Mouse (Mus musculus): ENCODE results near the gene Smg8. TPM values are rescaled to one million over a fixed set of nuclear protein-coding genes. Genes with fewer than 3 reads are reported as not detected.

Gene Smg8
- total RNA-seq (2021): 10 to 100 TPM; 16.0 TPM

DNA sequence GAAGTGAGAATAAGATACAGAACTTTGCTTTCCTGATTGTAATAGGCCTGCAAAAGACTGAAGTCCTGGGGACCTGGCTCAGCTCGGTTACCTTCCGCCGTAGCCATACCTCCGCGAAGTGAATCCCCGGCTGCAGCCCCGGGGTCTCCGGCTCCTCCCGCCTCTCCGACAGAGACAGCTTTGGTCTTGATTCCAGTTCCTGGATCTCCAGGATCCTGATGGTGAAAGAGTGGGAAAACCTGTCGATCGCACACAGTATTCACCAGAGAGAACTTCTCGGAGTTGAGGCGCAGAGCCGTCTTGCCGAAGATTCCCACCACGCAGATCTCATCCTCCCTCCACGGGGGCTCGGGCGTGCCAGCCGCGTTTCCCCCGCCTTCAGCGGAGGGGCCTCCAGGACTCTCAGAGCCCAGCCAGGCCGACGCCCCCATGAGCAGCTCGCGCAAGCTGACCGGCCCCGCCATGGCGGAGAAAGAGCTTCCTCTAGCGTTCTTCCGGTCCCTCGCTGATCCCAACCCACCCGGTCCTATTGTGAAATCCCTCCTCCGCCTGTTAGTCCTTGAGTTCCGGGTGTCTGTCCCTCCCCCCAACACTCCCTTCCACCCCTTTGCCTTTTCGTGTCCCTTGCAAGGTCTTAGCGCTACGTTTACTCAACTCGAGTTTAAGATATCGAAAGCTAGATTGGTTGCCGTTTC, at the start of gene Smg8:
Smg8 (minus strand) TSS at position 485 of the 695 bp plus-strand sequence.
- peak; percentile 77 to 78 for DNase-seq (ENCODE audit: low spot score in 2 of 2)

GRCm38 (mm10) chr11:87136233-87136632, 49.7 kb upstream of the Smg8 start:
- intact Hi-C loops (cut with DNase I): no loop called here
- DNase-seq (ENCODE audit: low spot score in 2 of 2): no peak

More for the DNA sequence above, at the start of gene Smg8:
- intact Hi-C loops (cut with DNase I): no loop called here

DNA sequence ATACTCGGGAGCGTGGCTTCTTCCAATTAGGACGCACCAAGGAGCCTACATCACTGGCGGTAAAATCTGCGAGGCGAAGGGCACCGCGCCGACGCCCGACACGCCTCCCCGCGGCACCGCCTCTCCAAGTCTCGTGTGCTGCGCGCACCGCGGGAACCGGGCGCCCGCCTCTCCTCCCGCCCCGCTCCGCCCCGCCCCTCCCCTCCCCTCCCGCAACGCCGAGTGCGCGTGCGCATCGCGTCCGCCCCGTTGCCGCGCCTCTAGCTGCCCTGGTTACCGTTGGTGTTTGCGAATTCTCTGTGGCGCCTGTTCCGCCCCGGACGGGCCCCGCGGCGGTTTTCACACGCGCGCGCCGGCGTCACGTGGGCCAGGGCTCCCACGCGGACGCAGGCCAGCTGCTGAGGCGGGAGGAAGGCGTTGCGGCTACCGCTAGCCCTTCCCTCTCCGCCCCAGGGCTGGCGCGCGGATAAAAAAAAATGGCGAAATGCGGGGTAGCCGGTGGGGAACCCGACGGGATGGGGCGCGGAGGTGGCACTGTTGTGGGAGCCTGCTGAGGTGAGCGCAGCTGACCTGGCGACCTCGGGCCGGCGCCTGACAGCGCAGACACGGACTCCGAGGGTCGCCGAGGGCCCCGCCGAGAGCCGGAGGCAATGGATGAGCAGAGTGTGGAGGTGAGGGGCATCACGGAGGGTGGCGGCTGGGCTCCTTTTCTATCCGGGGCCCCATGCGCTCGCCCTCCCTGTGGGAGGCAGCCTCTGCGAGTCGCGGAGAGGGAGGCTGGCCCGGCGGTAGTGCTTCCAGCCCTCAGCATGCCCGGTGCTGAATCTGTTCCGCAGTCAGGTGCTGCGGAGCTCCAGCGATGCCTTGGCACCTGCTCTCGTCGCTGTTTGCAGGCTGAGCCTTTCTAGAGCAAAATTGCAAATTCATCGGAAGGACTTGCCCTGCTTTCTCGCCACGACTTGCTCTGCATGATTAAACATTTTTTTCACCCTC, 40.5 kb upstream of the Smg8 start, which contains the start of gene Trim37:
Trim37 (plus strand) TSS at position 254 of the 993 bp plus-strand sequence.
- peak; percentile 88 to 95 for DNase-seq (ENCODE audit: low spot score in 2 of 2)
- intact Hi-C loops (cut with DNase I): loop anchor here (1.0 kb wide), 1 partner anchor 18 kb away; the partner anchor contains the start of gene Ska2

GRCm38 (mm10) chr11:87126281-87126823, 39.8 kb upstream of the Smg8 start:
- DNase-seq (ENCODE audit: low spot score in 2 of 2): no peak
- intact Hi-C loops (cut with DNase I): loop anchor here (1.0 kb wide), 1 partner anchor 17 kb away; the partner anchor contains the start of gene Ska2

GRCm38 (mm10) chr11:87125562-87125961, 39.0 kb upstream of the Smg8 start:
- DNase-seq (ENCODE audit: low spot score in 2 of 2): no peak
- intact Hi-C loops (cut with DNase I): no loop called here

DNA sequence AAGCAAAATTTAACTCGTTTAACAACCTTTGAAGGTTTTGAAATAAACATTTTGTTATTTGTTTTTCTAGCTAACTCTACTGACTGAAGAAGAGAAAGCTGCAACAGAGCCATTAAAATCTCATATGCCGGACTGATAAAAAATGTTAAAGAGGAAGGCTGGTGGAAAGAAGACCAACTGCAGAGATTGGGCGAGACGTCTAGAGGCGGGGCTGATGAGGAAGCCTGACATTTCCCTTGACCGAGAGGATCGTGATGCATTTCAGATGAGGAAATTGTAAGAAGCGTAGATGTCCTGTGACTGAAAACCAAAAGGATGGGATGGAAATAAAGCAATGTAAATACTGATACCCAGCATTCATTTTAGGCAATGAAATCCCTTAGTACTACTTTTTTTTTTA, 35.3 kb upstream of the Smg8 start:
- intact Hi-C loops (cut with DNase I): no loop called here

GRCm38 (mm10) chr11:87110172-87110909, 23.8 kb upstream of the Smg8 start:
- intact Hi-C loops (cut with DNase I): no loop called here
- DNase-seq (ENCODE audit: low spot score in 2 of 2): no peak

More for the DNA sequence above, 35.3 kb upstream of the Smg8 start:
- no peak for DNase-seq (ENCODE audit: low spot score in 2 of 2)

DNA sequence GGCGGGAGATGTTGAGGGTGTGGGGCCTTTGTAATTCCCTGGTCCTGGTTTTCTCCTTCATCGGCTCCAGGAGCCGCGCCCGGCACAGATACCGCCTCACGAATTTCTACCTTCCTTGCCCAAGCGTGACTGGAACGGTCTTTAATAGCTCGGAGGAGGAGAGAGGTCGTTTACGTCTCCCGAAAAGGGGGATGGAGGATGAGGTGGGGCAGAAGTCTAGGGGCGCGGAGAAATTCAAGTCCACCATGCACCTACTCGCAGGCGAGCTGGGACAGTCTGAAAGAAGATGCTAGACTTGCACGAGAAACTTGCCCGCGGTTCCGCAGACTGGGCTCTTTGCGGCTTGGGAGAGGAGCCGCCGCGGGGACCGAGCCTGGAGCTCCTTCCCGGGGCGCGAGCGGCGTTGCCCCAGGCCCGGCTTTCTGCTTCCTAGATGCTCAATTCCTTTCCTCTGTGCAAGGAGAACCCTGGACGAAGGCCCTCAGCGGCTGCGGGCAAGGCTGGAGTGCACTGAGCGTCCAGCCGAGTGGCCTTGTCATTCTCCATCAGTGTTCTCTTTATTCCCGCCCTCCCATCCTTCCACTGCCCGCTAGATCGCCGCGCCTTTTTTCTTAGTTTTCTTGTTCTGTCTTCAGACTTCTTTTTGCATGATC, 23.1 kb upstream of the Smg8 start:
- intact Hi-C loops (cut with DNase I): loop anchor here (1.0 kb wide), 1 partner anchor 17 kb away; no protein-coding TSS in a partner anchor
- peak in 1 of 2 experiments; percentile 27 for DNase-seq (ENCODE audit: low spot score in 2 of 2)

DNA sequence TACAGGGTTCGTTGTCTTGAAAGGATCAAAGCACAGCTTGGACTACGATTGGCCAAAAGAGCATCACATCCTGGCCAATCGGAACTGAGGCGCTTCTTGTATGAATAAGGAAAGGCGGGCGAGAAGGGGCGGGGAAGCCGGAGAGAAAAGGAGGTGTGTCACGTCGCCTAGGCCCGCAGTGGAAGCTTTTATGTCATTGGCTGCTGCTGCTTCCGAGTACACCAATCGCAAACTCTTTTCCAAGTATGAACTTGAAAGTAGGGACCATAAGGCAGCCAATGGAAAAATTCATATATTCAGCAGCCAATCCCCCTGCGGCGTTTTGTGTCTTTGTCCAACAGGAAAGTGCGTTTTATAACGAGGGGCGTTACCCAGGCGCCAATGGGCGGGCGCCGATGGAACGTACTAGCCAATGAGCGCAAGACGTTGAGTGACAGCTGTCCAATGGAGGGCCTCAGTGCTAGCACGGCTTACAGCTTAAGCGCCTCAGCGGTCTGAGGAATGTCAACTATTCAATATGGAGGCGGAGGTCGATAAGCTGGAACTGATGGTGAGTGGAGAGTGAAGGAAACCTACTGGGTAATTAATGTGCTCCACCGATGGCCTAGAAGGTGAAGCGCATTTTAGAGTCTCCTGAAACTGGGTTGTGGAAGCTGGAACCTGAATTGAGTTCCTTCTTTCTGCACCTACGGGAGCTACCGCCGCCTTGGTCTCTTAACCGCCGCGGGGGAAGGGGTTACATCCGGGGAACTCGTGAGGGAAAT, 22.4 kb upstream of the Smg8 start, which contains the start of gene Ska2:
Ska2 (plus strand) TSS at position 480 of the 764 bp plus-strand sequence.
- intact Hi-C loops (cut with DNase I): loop anchor here (1.0 kb wide), 1 partner anchor 17 kb away; no protein-coding TSS in a partner anchor
- peak; percentile 95 to 96 for DNase-seq (ENCODE audit: low spot score in 2 of 2)

DNA sequence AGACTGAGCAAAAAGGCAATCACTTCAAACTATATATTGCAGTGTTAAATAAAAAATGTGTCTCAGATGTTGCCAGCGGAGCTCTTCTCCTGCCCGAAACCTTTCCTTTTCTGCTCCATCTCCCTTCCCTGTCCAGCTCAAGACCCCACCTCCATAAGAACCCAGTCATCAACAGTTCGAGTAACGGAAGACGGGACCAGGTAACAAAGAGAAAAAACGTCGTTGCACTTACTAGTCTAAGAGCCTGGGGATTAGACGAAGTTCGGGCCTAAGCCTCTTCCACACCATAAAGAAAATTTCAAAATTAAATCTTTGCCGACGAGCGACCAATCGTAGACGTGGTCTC, 21.8 kb upstream of the Smg8 start, which contains the start of gene Prr11:
Prr11 (minus strand) TSS at position 300 of the 346 bp plus-strand sequence.
- intact Hi-C loops (cut with DNase I): no loop called here
- no peak for DNase-seq (ENCODE audit: low spot score in 2 of 2)

DNA sequence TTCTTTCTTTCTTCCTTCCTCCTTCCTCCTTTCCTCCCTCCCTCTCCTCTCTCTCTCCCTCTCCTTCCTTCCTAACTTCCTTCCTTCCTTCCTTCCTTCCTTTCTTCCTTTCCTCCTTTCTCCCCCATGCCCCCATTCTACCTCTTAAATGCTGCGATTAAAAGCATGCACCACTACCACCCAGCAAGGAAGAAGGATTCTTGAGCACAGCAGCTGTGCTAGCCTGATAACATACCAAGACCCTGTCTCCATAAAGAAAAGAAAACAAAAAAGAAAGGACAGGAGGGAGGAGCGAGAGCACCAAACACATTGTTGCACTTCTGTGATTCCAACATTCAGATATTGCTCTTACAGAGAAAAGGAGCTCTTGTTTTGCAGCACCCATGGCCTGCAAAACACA, 568 bp upstream of the Smg8 start:
- no peak for DNase-seq (ENCODE audit: low spot score in 2 of 2)
- intact Hi-C loops (cut with DNase I): no loop called here

- DNase-seq (ENCODE audit: low spot score in 2 of 2): no peak
- intact Hi-C loops (cut with DNase I): no loop called here
Measured at GRCm38 (mm10) chr11:87085461-87085860, 1.1 kb downstream of the Smg8 start.

- intact Hi-C loops (cut with DNase I): no loop called here
- no peak for DNase-seq (ENCODE audit: low spot score in 2 of 2)
Measured at GRCm38 (mm10) chr11:87083712-87084111, 2.9 kb downstream of the Smg8 start.

GRCm38 (mm10) chr11:87073866-87074440, 12.6 kb downstream of the Smg8 start, which contains the start of gene Gdpd1:
Gdpd1 (minus strand) TSS chr11:87074062.
- intact Hi-C loops (cut with DNase I): no loop called here
- peak; percentile 87 to 92 for DNase-seq (ENCODE audit: low spot score in 2 of 2)

GRCm38 (mm10) chr11:87073343-87073865, 13.2 kb downstream of the Smg8 start:
- intact Hi-C loops (cut with DNase I): no loop called here
- DNase-seq (ENCODE audit: low spot score in 2 of 2): peak; percentile 74 to 77

GRCm38 (mm10) chr11:87062087-87062486, 24.5 kb downstream of the Smg8 start:
- intact Hi-C loops (cut with DNase I): no loop called here
- DNase-seq (ENCODE audit: low spot score in 2 of 2): no peak

DNA sequence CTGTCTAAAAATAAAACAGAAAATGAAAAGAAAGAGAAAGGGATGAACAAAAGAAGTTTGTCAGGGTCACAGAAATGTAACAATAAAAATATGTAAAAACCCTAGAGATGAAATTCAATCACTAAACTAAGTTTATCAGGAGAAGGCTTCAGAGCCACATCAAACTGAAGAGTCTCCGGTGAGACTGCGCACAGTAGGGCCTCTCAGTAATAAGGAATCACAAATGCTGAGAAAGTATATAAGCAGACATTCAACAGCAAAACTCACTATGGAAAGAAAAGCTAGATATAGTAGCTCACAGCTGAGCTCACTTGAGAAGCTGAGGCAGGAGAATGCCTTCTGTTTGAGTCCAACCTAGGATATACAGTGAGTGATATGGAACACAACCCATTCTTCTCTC, 26.2 kb downstream of the Smg8 start:
- intact Hi-C loops (cut with DNase I): no loop called here
- no peak for DNase-seq (ENCODE audit: low spot score in 2 of 2)
